Mouse (Mus musculus): Measurements from ENCODE around the gene Dbn1.

Gene Dbn1

GRCm38 (mm10) chr13:55487578-55488498, at the start of gene Dbn1:
Gene Dbn1, minus strand, starts transcription at chr13:55488111.
- WGBS = 2% methylated on average over 65 of the region's 83 CpGs

- WGBS = under 1% methylated on average over 70 of the region's 70 CpGs
Observed at GRCm38 (mm10) chr13:55536194-55537175, 48.6 kb upstream of the Dbn1 start, which contains the start of gene Ddx41. Gene Ddx41, minus strand, starts transcription at chr13:55536658.

- 15% methylated on average over 17 of the region's 17 CpGs for WGBS
Observed at GRCm38 (mm10) chr13:55535796-55536193, 47.9 kb upstream of the Dbn1 start.

- WGBS = 93% methylated on average over 15 of the region's 15 CpGs
Observed at GRCm38 (mm10) chr13:55535191-55535590, 47.3 kb upstream of the Dbn1 start.

GRCm38 (mm10) chr13:55529198-55529915, 41.4 kb upstream of the Dbn1 start, which contains the start of gene Dok3:
Gene Dok3, minus strand, starts transcription at chr13:55529296.
- 74% methylated on average over 8 of the region's 8 CpGs for WGBS

- WGBS = 51% methylated on average over 18 of the region's 18 CpGs
Observed at GRCm38 (mm10) chr13:55527834-55528772, 40.2 kb upstream of the Dbn1 start.

- 89% methylated on average over 16 of the region's 16 CpGs for WGBS
Observed at GRCm38 (mm10) chr13:55527212-55527611, 39.3 kb upstream of the Dbn1 start.

GRCm38 (mm10) chr13:55525733-55526553, 38.0 kb upstream of the Dbn1 start:
- WGBS = 65% methylated on average over 16 of the region's 16 CpGs

- 90% methylated on average over 23 of the region's 23 CpGs for WGBS
Observed at GRCm38 (mm10) chr13:55523951-55524600, 36.2 kb upstream of the Dbn1 start.

GRCm38 (mm10) chr13:55523278-55523677, 35.4 kb upstream of the Dbn1 start:
- WGBS = 69% methylated on average over 17 of the region's 17 CpGs

GRCm38 (mm10) chr13:55522730-55523129, 34.8 kb upstream of the Dbn1 start:
- WGBS = 64% methylated on average over 8 of the region's 8 CpGs

- 51% methylated on average over 4 of the region's 4 CpGs for WGBS
Observed at GRCm38 (mm10) chr13:55519606-55520005, 31.7 kb upstream of the Dbn1 start.

- 3% methylated on average over 5 of the region's 5 CpGs for WGBS
Observed at GRCm38 (mm10) chr13:55516955-55517354, 29.0 kb upstream of the Dbn1 start.

GRCm38 (mm10) chr13:55513828-55514227, 25.9 kb upstream of the Dbn1 start:
- 34% methylated on average over 9 of the region's 9 CpGs for WGBS

- WGBS = under 1% methylated on average over 55 of the region's 55 CpGs
Observed at GRCm38 (mm10) chr13:55513111-55513748, 25.3 kb upstream of the Dbn1 start, which contains the start of gene Pdlim7. Gene Pdlim7, minus strand, starts transcription at chr13:55513676.

- 3% methylated on average over 25 of the region's 25 CpGs for whole genome bisulfite sequencing
Observed at GRCm38 (mm10) chr13:55512379-55513031, 24.6 kb upstream of the Dbn1 start.

GRCm38 (mm10) chr13:55511492-55511861, 23.6 kb upstream of the Dbn1 start:
- 51% methylated on average over 5 of the region's 5 CpGs for WGBS

All from cerebral cortex, adult 2 months (tissue).